Mouse (Mus musculus) naive thymus-derived CD4-positive, alpha-beta T cell, adult 5 months (primary cell): ENCODE measurements around the gene Swsap1. TPM values are rescaled to one million over a fixed set of nuclear protein-coding genes. Genes with fewer than 3 reads are reported as not detected.

ENCODE experiments used
- polyA plus RNA-seq: library from polyadenylated mRNA; unstranded; fragments of 100-300 nt; shearing (Covaris generic); gene quantifications from one replicate; pipeline ENCODE4 v1.2.1, GENCODE M21; 2017

Swsap1 gene
- polyA plus RNA-seq, result 5.6 TPM

DNA sequence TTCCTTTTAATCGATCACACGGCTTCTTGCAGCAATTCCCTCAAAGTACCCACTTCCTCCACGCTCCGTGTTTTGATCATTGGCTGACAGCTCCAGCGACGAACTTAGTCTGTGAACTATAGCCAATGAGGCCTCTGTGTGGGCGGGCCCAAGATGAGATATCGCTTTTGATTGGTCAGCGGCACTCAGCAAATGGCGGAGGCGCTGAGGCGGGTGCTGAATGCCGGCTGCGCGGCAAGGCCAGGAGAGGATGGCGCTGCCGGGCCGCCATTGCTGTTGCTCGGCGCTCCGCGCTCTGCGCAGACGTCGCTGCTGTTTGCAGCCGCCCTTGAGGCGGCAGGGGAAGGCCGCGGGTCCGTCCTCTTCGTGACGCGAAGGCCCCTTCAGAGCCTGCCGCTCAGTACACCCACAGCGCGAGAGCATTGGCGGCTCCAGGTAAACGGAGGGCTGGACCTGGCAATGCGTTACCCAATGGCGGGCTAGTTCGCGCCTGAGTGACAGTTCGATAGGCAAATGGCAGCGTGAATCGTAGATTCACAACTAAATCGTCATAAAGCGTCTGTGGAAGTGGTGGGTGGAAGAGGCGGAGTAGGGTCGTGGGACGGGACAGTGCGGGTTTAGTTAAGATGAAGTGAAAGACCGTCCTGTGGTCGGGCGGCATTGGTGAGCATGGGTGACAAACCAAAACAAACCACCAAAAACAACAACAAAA lies at the start of gene Swsap1:
TSS of gene Swsap1 (plus strand) at position 186 of the 712 bp plus-strand sequence.

GRCm38 (mm10) chr9:21918035-21918592 lies 37.4 kb upstream of the Swsap1 start, which contains the start of gene Rab3d:
Gene Rab3d, minus strand, starts transcription at chr9:21918192.

GRCm38 (mm10) chr9:21927208-21927753 lies 28.3 kb upstream of the Swsap1 start, which contains the start of the genes Ccdc159 and Tmem205:
Gene Ccdc159, plus strand, starts transcription at chr9:21927471.
Gene Tmem205, minus strand, starts transcription at chr9:21927556.

GRCm38 (mm10) chr9:21936692-21937570 lies 18.6 kb upstream of the Swsap1 start, which contains the start of gene Plppr2:
Gene Plppr2, plus strand, starts transcription at chr9:21937033.

DNA sequence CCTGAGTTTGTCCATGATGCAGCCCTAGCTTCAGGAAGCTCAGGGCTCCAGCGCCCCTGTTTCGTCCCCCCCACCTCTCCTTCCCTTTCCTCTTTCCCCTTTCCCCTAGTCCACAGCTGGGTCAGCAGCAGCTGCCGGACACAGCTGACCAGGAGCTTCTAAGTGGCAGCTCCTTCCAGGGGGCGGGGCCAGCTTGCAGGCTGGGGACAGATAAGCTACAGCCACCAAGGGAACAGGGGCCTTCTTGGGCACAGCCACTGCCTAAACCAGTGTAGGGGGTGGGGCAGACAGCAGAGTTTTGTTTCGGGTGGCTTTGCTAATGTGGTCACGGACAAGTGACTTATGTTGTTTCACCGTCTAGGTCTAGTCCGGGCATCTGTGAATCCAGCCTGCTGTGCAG lies 7.9 kb downstream of the Swsap1 start, which contains the start of gene Epor:
TSS of gene Epor (minus strand) at position 90 of the 400 bp plus-strand sequence.

DNA sequence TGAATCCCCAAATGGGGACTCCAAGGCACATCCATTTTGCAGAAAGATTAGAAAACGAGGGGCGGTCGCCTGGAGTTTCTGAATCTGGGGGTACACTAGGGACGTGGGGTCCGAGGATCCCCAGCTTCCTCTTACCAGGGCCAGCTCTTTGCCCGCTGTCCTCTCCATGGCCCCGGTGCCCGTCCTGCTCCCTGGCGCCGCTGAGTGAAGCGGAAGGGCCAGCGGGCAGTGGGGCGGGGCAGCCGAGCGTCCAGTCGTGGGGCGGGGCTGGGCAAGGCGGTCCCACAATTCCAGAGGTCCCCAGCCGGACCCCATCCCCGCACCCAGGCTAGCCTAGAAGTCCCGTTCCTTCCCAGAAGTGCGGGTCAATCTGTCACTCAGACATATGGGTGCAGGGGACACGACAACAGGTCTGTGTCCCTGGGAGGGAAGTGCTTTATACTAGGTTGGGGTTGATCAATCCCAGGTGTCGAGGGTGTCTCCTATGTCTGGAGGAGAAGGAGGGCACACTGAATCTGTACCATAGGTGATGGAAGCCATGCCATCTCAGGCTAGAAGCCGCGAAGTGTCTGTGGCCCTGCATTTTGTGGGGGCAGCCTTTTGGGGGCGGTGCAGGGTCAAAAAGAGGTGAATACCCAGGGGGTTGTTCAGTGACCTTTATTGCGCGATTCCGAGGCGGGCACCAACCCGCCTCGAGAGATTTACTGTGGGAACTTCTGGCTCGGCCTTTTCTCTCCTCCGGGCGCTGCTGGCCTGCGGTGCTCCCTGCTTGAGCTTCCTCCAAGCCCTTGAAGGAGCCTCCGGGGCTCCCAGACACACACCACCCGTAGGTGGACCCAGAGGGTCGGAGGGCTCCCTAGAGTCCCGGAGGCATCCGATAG lies 33.9 kb downstream of the Swsap1 start, which contains the start of gene Rgl3:
TSS of gene Rgl3 (minus strand) at position 217 of the 881 bp plus-strand sequence.

GRCm38 (mm10) chr9:22002194-22003162 lies 46.9 kb downstream of the Swsap1 start, which contains the start of the genes Ccdc151 and Prkcsh:
Gene Ccdc151, minus strand, starts transcription at chr9:22002634.
Gene Prkcsh, plus strand, starts transcription at chr9:22002806.

Other genes with a start within 250 kb of the Swsap1 start
- 41.1 TPM for gene Ldlr, start 232.3 kb upstream of the Swsap1 start, polyA plus RNA-seq
- 0.77 TPM for gene Spc24, start 195.5 kb upstream of the Swsap1 start, polyA plus RNA-seq
- 0.06 TPM for gene Kank2, start 157.0 kb upstream of the Swsap1 start, polyA plus RNA-seq
- not detected for gene Angptl8, start 120.2 kb upstream of the Swsap1 start, polyA plus RNA-seq
- gene Dock6, start 103.1 kb upstream of the Swsap1 start, polyA plus RNA-seq, result 1.3 TPM
- 9.3 TPM for gene Rab3d, start 37.6 kb upstream of the Swsap1 start, polyA plus RNA-seq
- gene Ccdc159, start 28.3 kb upstream of the Swsap1 start, polyA plus RNA-seq, result not detected
- not detected for gene Tmem205, start 28.2 kb upstream of the Swsap1 start, polyA plus RNA-seq
- gene Plppr2, start 18.7 kb upstream of the Swsap1 start, polyA plus RNA-seq, result 0.40 TPM
- not detected for gene Epor, start 7.8 kb downstream of the Swsap1 start, polyA plus RNA-seq
- gene Rgl3, start 33.7 kb downstream of the Swsap1 start, polyA plus RNA-seq, result not detected
- gene Ccdc151, start 46.9 kb downstream of the Swsap1 start, polyA plus RNA-seq, result not detected
- gene Prkcsh, start 47.1 kb downstream of the Swsap1 start, polyA plus RNA-seq, result 65.6 TPM
- gene Elavl3, start 96.3 kb downstream of the Swsap1 start, polyA plus RNA-seq, result not detected
- gene Gm49318, start 115.5 kb downstream of the Swsap1 start, polyA plus RNA-seq, result not detected
- gene Zfp653, start 115.6 kb downstream of the Swsap1 start, polyA plus RNA-seq, result 32.1 TPM
- 39.9 TPM for gene Ecsit, start 129.7 kb downstream of the Swsap1 start, polyA plus RNA-seq
- not detected for gene Cnn1, start 143.5 kb downstream of the Swsap1 start, polyA plus RNA-seq
- 22.8 TPM for gene Elof1, start 161.4 kb downstream of the Swsap1 start, polyA plus RNA-seq
- 256 TPM for gene Acp5, start 180.0 kb downstream of the Swsap1 start, polyA plus RNA-seq
- gene Pigyl, start 201.1 kb downstream of the Swsap1 start, polyA plus RNA-seq, result 14.0 TPM
- gene Zfp872, start 232.3 kb downstream of the Swsap1 start, polyA plus RNA-seq, result not detected